Comparison of ENCODE assay signal across 8 mouse cellular contexts in the genomic region with DNA sequence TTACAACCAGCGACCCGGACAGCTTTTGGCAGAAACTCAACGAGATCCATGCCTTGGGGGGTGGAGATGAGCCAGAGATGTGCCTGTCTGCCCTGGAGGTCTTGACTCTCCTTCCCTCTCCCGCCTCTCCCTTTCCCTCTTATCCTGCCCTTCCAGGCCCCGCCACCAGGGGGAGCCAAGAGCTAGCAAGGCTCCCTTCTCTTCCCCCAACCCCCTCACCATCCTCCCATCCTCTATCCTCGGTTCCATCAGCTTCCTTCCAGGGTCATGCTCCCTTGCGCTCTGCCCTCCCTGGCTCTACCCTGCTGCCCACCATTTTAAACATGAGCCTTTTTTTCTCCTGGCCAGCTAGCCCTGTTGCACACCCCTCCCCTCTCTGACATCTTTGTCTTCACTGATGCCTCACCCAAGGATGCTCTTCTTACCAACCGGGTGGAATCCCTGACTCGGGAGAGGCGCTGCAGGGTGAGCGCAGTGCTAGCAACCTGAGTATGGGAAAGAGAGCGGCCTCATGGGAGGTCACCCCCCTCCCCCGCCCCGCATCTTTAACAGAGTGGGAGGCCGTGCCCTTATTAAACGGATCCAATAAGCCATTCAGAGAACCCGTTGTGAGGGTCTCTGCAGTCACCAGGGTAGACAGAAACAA. TPM values are rescaled to one million over a fixed set of nuclear protein-coding genes. Genes with fewer than 3 reads are reported as not detected.
A peak's percentile ranks its signal among the peaks of the same experiment; 100 is the strongest.
DNase-seq lines count a peak whose midpoint lies in the region; ATAC-seq and TF ChIP-seq lines count a peak whose summit lies in the region.

No protein-coding gene starts in this region.

- H3K4me3 ChIP-seq in erythroblast, embryonic 14.5 days (replicated peaks): peak overlapping the region; percentile 24
- H3K4me3 ChIP-seq in heart, embryonic 13.5 days: peak overlapping the region; percentile 16
- H3K4me3 ChIP-seq in liver, embryonic 12.5 days: peak overlapping the region; percentile 18
- H3K4me3 ChIP-seq in neural tube, embryonic 12.5 days: no peak overlapping the region
- no peak overlapping the region for H3K4me3 ChIP-seq in stomach, postnatal 0 days (ENCODE audit: low read depth, low read length)

- H3K4me1 ChIP-seq in erythroblast, embryonic 14.5 days (ENCODE audit: control insufficient read depth): peaks cover 62% of the 10 kb centered on the region
- peaks cover 60% of the 10 kb centered on the region for H3K4me1 ChIP-seq in heart, embryonic 13.5 days
- H3K4me1 ChIP-seq in liver, embryonic 12.5 days: peaks cover 74% of the 10 kb centered on the region
- peaks cover 10% of the 10 kb centered on the region for H3K4me1 ChIP-seq in neural tube, embryonic 12.5 days
- no peaks in the 10 kb centered on the region for H3K4me1 ChIP-seq in stomach, postnatal 0 days (replicated peaks; ENCODE audit: control insufficient read depth, insufficient read depth)

- TF ChIP-seq EP300 in stomach, postnatal 0 days (optimal IDR thresholded peaks at IDR 0.05): no peak

- peak; percentile 97 for TF ChIP-seq CTCF in brain, embryonic 14.5 days (IDR thresholded peaks at IDR 0.05; ENCODE audit: borderline replicate concordance, extremely low read depth, insufficient read depth, insufficient read length)
- TF ChIP-seq CTCF in stomach, postnatal 0 days (IDR thresholded peaks at IDR 0.05; ENCODE audit: low read depth): peak; percentile 99

- peaks cover 2% of the 10 kb centered on the region; the same call in 1 of the 2 replicates for H3K27me3 ChIP-seq in erythroblast, embryonic 14.5 days (ENCODE audit: control insufficient read depth)
- H3K27me3 ChIP-seq in heart, embryonic 13.5 days (replicated peaks): peaks cover 4% of the 10 kb centered on the region; the same call in 1 of the 2 replicates
- H3K27me3 ChIP-seq in liver, embryonic 12.5 days (replicated peaks): 0 out of 2 replicates have a peak, but pooled peaks cover 3% of the 10 kb centered on the region
- H3K27me3 ChIP-seq in neural tube, embryonic 12.5 days (replicated peaks): no peaks in the 10 kb centered on the region
- no peaks in the 10 kb centered on the region for H3K27me3 ChIP-seq in stomach, postnatal 0 days (ENCODE audit: control insufficient read depth, insufficient read depth, low read length)

- DNase-seq in CD4-positive helper T cell, adult 2 months (ENCODE audit: low read depth, low spot score): peak; percentile 81
- peak; percentile 82 for DNase-seq in brain, embryonic 14.5 days (ENCODE audit: low read depth)
- peak; percentile 94 for DNase-seq in kidney, postnatal 10 days
- DNase-seq in stomach, postnatal 0 days (ENCODE audit: low spot score): peak; percentile 89

- peaks cover 9% of the 10 kb centered on the region for H3K36me3 ChIP-seq in erythroblast, embryonic 14.5 days (ENCODE audit: control insufficient read depth)
- peaks cover 1% of the 10 kb centered on the region for H3K36me3 ChIP-seq in heart, embryonic 13.5 days
- peaks cover 9% of the 10 kb centered on the region for H3K36me3 ChIP-seq in liver, embryonic 12.5 days
- H3K36me3 ChIP-seq in neural tube, embryonic 12.5 days: peaks cover 13% of the 10 kb centered on the region
- H3K36me3 ChIP-seq in stomach, postnatal 0 days (ENCODE audit: control insufficient read depth, insufficient read depth, low read length): no peaks in the 10 kb centered on the region

- peak overlapping the region; percentile 83 for H3K27ac ChIP-seq in heart, embryonic 13.5 days (replicated peaks)
- H3K27ac ChIP-seq in liver, embryonic 12.5 days: peak overlapping the region; percentile 77
- no peak overlapping the region for H3K27ac ChIP-seq in neural tube, embryonic 12.5 days
- no peak overlapping the region for H3K27ac ChIP-seq in stomach, postnatal 0 days (replicated peaks)

- H3K9me3 ChIP-seq in erythroblast, embryonic 14.5 days (ENCODE audit: control insufficient read depth, low read length): no peaks in the 10 kb centered on the region
- H3K9me3 ChIP-seq in heart, embryonic 13.5 days: no peaks in the 10 kb centered on the region
- no peaks in the 10 kb centered on the region for H3K9me3 ChIP-seq in liver, embryonic 12.5 days (replicated peaks)
- H3K9me3 ChIP-seq in neural tube, embryonic 12.5 days: no peaks in the 10 kb centered on the region
- H3K9me3 ChIP-seq in stomach, postnatal 0 days (ENCODE audit: control insufficient read depth, low read length): no peaks in the 10 kb centered on the region

- peak overlapping the region; percentile 52; the same call in 1 of the 2 replicates for H3K9ac ChIP-seq in heart, embryonic 13.5 days
- H3K9ac ChIP-seq in liver, embryonic 12.5 days: peak overlapping the region; percentile 47; the same call in 1 of the 2 replicates
- 0 out of 2 replicates have a peak overlapping the region, but pooled peaks have one; percentile 8 for H3K9ac ChIP-seq in neural tube, embryonic 12.5 days
- H3K9ac ChIP-seq in stomach, postnatal 0 days (ENCODE audit: low read length): no peak overlapping the region

- TF ChIP-seq POLR2A in brain, embryonic 14.5 days (IDR thresholded peaks at IDR 0.05; ENCODE audit: borderline replicate concordance, extremely low read depth, insufficient read depth, insufficient read length, poor library complexity, severe bottlenecking): no peak

- WGBS in heart, embryonic 13.5 days: 7% methylated on average over 17 of the region's 17 CpGs
- WGBS in liver, embryonic 12.5 days (ENCODE audit: insufficient replicate concordance): 3% methylated on average over 17 of the region's 17 CpGs
- WGBS in neural tube, embryonic 12.5 days: 12% methylated on average over 17 of the region's 17 CpGs
- WGBS in stomach, postnatal 0 days: 12% methylated on average over 17 of the region's 17 CpGs

- ATAC-seq in heart, embryonic 13.5 days (ENCODE audit: extremely low read depth, insufficient number of reproducible peaks, low FRiP score, low TSS enrichment): no peak
- peak; percentile 13; the same call in 1 of the 2 replicates for ATAC-seq in liver, embryonic 12.5 days
- ATAC-seq in neural tube, embryonic 12.5 days (ENCODE audit: low FRiP score, low read depth): no peak
- ATAC-seq in stomach, postnatal 0 days (ENCODE audit: low FRiP score, low TSS enrichment): peak; percentile 21

- peak overlapping the region; percentile 46 for H3K4me2 ChIP-seq in heart, embryonic 13.5 days
- peak overlapping the region; percentile 57 for H3K4me2 ChIP-seq in liver, embryonic 12.5 days
- H3K4me2 ChIP-seq in neural tube, embryonic 12.5 days (replicated peaks): peak overlapping the region; percentile 32
- H3K4me2 ChIP-seq in stomach, postnatal 0 days (replicated peaks; ENCODE audit: low read depth): 0 out of 2 replicates have a peak overlapping the region, but pooled peaks have one; percentile 6

RNA-seq across cellular contexts. Expression of gene Vwa7, which starts 4.9 kb away (rescaled TPM):
- polyA plus RNA-seq in brain, embryonic 14.5 days (2012; rRNA removed): 0.49 and 0.71 TPM in 2 replicates
- 0.01 TPM in 2 replicates for polyA plus RNA-seq in erythroblast, embryonic 14.5 days (2012)
- 0.45 and 0.52 TPM in 2 replicates for polyA plus RNA-seq in heart, embryonic 13.5 days (2015; fragmentation: Nextera tagmentation; extraction: Ambion mirVana)
- polyA plus RNA-seq in liver, embryonic 12.5 days (2016; fragmentation: Nextera tagmentation; extraction: Ambion mirVana): 0.10 and 0.15 TPM in 2 replicates
- polyA plus RNA-seq in neural tube, embryonic 12.5 days (2016; fragmentation: Nextera tagmentation; extraction: Ambion mirVana): 0.06 and 0.15 TPM in 2 replicates
- polyA plus RNA-seq in stomach, postnatal 0 days (2015; fragmentation: Nextera tagmentation; extraction: Ambion mirVana): 0.28 and 0.36 TPM in 2 replicates

RNA-seq across cellular contexts. Expression of gene Sapcd1, which starts 6.5 kb away (rescaled TPM):
- polyA plus RNA-seq in brain, embryonic 14.5 days (2012; rRNA removed): 4.0 and 6.5 TPM in 2 replicates
- 0.87 and 0.97 TPM in 2 replicates for polyA plus RNA-seq in erythroblast, embryonic 14.5 days (2012)
- polyA plus RNA-seq in heart, embryonic 13.5 days (2015; fragmentation: Nextera tagmentation; extraction: Ambion mirVana): 3.2 and 4.2 TPM in 2 replicates
- polyA plus RNA-seq in liver, embryonic 12.5 days (2016; fragmentation: Nextera tagmentation; extraction: Ambion mirVana): 2.8 and 3.4 TPM in 2 replicates
- 3.8 and 5.0 TPM in 2 replicates for polyA plus RNA-seq in neural tube, embryonic 12.5 days (2016; fragmentation: Nextera tagmentation; extraction: Ambion mirVana)
- 8.0 and 8.2 TPM in 2 replicates for polyA plus RNA-seq in stomach, postnatal 0 days (2015; fragmentation: Nextera tagmentation; extraction: Ambion mirVana)

RNA-seq across cellular contexts. Expression of gene Vars, which starts 20.5 kb away (rescaled TPM):
- 99.2 and 119 TPM in 2 replicates for polyA plus RNA-seq in brain, embryonic 14.5 days (2012; rRNA removed)
- 41.7 and 44.9 TPM in 2 replicates for polyA plus RNA-seq in erythroblast, embryonic 14.5 days (2012)
- 59.9 and 63.0 TPM in 2 replicates for polyA plus RNA-seq in heart, embryonic 13.5 days (2015; fragmentation: Nextera tagmentation; extraction: Ambion mirVana)
- 208 and 211 TPM in 2 replicates for polyA plus RNA-seq in liver, embryonic 12.5 days (2016; fragmentation: Nextera tagmentation; extraction: Ambion mirVana)
- polyA plus RNA-seq in neural tube, embryonic 12.5 days (2016; fragmentation: Nextera tagmentation; extraction: Ambion mirVana): 118 and 119 TPM in 2 replicates
- polyA plus RNA-seq in stomach, postnatal 0 days (2015; fragmentation: Nextera tagmentation; extraction: Ambion mirVana): 35.5 and 40.2 TPM in 2 replicates

RNA-seq across cellular contexts. Expression of gene Msh5, which starts 25.3 kb away (rescaled TPM):
- polyA plus RNA-seq in brain, embryonic 14.5 days (2012; rRNA removed): 4.2 and 6.4 TPM in 2 replicates
- polyA plus RNA-seq in erythroblast, embryonic 14.5 days (2012): 0.90 and 1.3 TPM in 2 replicates
- polyA plus RNA-seq in heart, embryonic 13.5 days (2015; fragmentation: Nextera tagmentation; extraction: Ambion mirVana): 4.0 and 4.1 TPM in 2 replicates
- 4.0 and 4.8 TPM in 2 replicates for polyA plus RNA-seq in liver, embryonic 12.5 days (2016; fragmentation: Nextera tagmentation; extraction: Ambion mirVana)
- polyA plus RNA-seq in neural tube, embryonic 12.5 days (2016; fragmentation: Nextera tagmentation; extraction: Ambion mirVana): 3.1 and 4.1 TPM in 2 replicates
- polyA plus RNA-seq in stomach, postnatal 0 days (2015; fragmentation: Nextera tagmentation; extraction: Ambion mirVana): 1.9 and 2.7 TPM in 2 replicates

RNA-seq across cellular contexts. Expression of gene Clic1, which starts 28.5 kb away (rescaled TPM):
- polyA plus RNA-seq in brain, embryonic 14.5 days (2012; rRNA removed): 69.6 and 89.8 TPM in 2 replicates
- polyA plus RNA-seq in erythroblast, embryonic 14.5 days (2012): 5.1 and 6.0 TPM in 2 replicates
- polyA plus RNA-seq in heart, embryonic 13.5 days (2015; fragmentation: Nextera tagmentation; extraction: Ambion mirVana): 351 and 389 TPM in 2 replicates
- 160 and 162 TPM in 2 replicates for polyA plus RNA-seq in liver, embryonic 12.5 days (2016; fragmentation: Nextera tagmentation; extraction: Ambion mirVana)
- polyA plus RNA-seq in neural tube, embryonic 12.5 days (2016; fragmentation: Nextera tagmentation; extraction: Ambion mirVana): 169 and 178 TPM in 2 replicates
- 344 and 360 TPM in 2 replicates for polyA plus RNA-seq in stomach, postnatal 0 days (2015; fragmentation: Nextera tagmentation; extraction: Ambion mirVana)

Comparison
In these comparisons a context has a peak if more than half of its experiments do, and no peak if none do; other contexts are left out.
1. H3K4me3 ChIP-seq: peak in erythroblast, embryonic 14.5 days (single experiment), heart, embryonic 13.5 days (single experiment) and liver, embryonic 12.5 days (single experiment); none in neural tube, embryonic 12.5 days (single experiment) and stomach, postnatal 0 days (single experiment).
2. ATAC-seq: peak in liver, embryonic 12.5 days (single experiment) and stomach, postnatal 0 days (single experiment); none in heart, embryonic 13.5 days (single experiment) and neural tube, embryonic 12.5 days (single experiment).
3. H3K27ac ChIP-seq: peak in heart, embryonic 13.5 days (single experiment) and liver, embryonic 12.5 days (single experiment); none in neural tube, embryonic 12.5 days (single experiment) and stomach, postnatal 0 days (single experiment).
4. H3K4me2 ChIP-seq: peak in every context shown above with its lines; median percentile 57 in liver, embryonic 12.5 days; 46 in heart, embryonic 13.5 days; 32 in neural tube, embryonic 12.5 days; 6 in stomach, postnatal 0 days.
5. Peak in every context shown above with its lines, with median percentiles within 50 percentile points of each other: DNase-seq.